Mouse (Mus musculus) forebrain, embryonic 12.5 days (tissue): ENCODE data around the gene Slc27a3. TPM values are rescaled to one million over a fixed set of nuclear protein-coding genes. Genes with fewer than 3 reads are reported as not detected.
A peak's percentile ranks its signal among the peaks of the same experiment; 100 is the strongest.

Source experiments
- ATAC-seq: fragments of 200-750 bp; cut with Nextera tagmentation; 2 replicates; pipeline ENCODE4 v1.8.0; 2017; ENCODE audit warnings: moderate TSS enrichment; ENCODE audit not compliant: low FRiP score
- H3K27ac ChIP-seq: fragments of 300-500 bp; sonication (generic); 2 replicates; pipeline ENCODE4 v1.5.1; 2016; ENCODE audit warnings: mild to moderate bottlenecking
- H3K27me3 ChIP-seq: fragments of 300-500 bp; sonication (generic); 2 replicates; pipeline ENCODE4 v1.6.1; 2016; ENCODE audit warnings: mild to moderate bottlenecking
- H3K36me3 ChIP-seq: fragments of 300-500 bp; sonication (generic); replicated peaks from 2 replicates; pipeline ENCODE4 v1.6.1; 2016; ENCODE audit warnings: mild to moderate bottlenecking
- H3K4me1 ChIP-seq: fragments of 300-500 bp; sonication (generic); 2 replicates; pipeline ENCODE4 v1.6.1; 2016
- H3K4me2 ChIP-seq: fragments of 300-500 bp; sonication (generic); 2 replicates; pipeline ENCODE4 v1.6.1; 2016; ENCODE audit warnings: mild to moderate bottlenecking, moderate library complexity
- H3K4me3 ChIP-seq: fragments of 300-500 bp; sonication (generic); replicated peaks from 2 replicates; pipeline ENCODE4 v1.5.1; 2016; ENCODE audit warnings: mild to moderate bottlenecking
- H3K9ac ChIP-seq: fragments of 300-500 bp; sonication (generic); 2 replicates; pipeline ENCODE4 v1.6.1; 2016; ENCODE audit warnings: mild to moderate bottlenecking
- H3K9me3 ChIP-seq: fragments of 300-500 bp; sonication (generic); 2 replicates; pipeline ENCODE4 v1.6.1; 2016
- WGBS: fragments of 180-500 bp; shearing (Covaris S2); methylation state at CpG from one replicate; pipeline ENCODE4 v1.1.7; 2016; 5-methylcytosine and 5-hydroxymethylcytosine counted together
- polyA plus RNA-seq: library from polyadenylated mRNA; unstranded; fragments of >200 nt; fragmentation: Nextera tagmentation; extraction: Ambion mirVana; gene quantifications from 2 replicates; pipeline ENCODE4 v1.2.1, GENCODE M21; 2016

Slc27a3 gene
- polyA plus RNA-seq, 1 experiment from 2014 or later, result 18.3 TPM

DNA sequence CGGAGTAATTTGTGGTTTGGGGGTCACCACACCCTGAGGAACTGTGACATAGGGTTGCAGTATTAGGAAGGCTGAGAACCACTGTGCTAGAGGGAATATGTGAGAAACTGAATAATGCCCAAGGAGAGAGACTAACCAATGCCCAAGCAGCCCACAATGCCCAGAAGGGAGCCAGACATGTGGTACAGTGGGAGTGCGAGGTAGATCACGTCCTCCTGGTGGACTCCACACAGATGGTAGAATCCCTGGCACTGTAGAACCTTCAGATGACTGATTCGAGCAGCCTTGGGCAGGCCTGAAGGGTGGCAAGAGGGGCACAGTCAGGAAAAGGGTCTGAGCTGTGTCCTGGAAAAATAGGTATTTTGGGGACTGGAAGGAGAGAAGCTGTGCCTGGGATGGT is 1.5 kb downstream of the Slc27a3 start:
- no peak for ATAC-seq
- peaks cover 34% of the 10 kb centered on the region for H3K36me3 ChIP-seq
- H3K4me3 ChIP-seq, result peak overlapping the region; percentile 64; the same call in 1 of the 2 replicates
- 0 out of 2 replicates have a peak overlapping the region, but pooled peaks have one; percentile 89 for H3K27ac ChIP-seq
- H3K9me3 ChIP-seq, result no peaks in the 10 kb centered on the region
- H3K9ac ChIP-seq, result peak overlapping the region; percentile 74; the same call in 1 of the 2 replicates
- H3K4me2 ChIP-seq, result peak overlapping the region; percentile 95
- 84% methylated on average over 4 of the region's 4 CpGs for WGBS
- 0 out of 2 replicates have a peak, but pooled peaks cover 9% of the 10 kb centered on the region for H3K27me3 ChIP-seq
- H3K4me1 ChIP-seq, result peaks cover 31% of the 10 kb centered on the region

DNA sequence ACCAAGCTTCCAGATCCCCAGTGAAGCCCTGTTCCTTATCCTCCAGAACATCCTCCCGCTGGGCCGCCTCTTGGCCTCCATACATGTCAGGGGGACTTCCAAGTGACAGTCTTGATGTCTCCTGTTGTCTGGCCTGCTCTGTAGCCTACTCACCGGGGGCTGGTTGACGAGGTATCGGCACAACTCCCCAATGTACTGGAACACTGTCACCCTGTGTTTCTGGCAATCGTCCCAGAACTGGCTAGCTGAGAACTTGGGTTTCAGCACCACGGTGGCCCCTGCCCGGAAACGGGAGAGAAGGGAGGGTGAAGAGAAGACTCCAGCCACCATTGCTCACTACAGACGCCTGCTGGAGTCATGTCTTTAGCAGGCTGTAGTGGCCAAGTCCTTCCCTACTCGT is 2.3 kb downstream of the Slc27a3 start:
- Histone ChIP-seq H3K9me3 (no peaks in the 10 kb centered on the region), H3K27ac (no peak overlapping the region), H3K4me2 (0 out of 2 replicates have a peak overlapping the region, but pooled peaks have one; percentile 1), H3K27me3 (0 out of 2 replicates have a peak, but pooled peaks cover 9% of the 10 kb centered on the region), H3K4me3 (no peak overlapping the region), H3K9ac (0 out of 2 replicates have a peak overlapping the region, but pooled peaks have one; percentile 1), H3K36me3 (peaks cover 27% of the 10 kb centered on the region), H3K4me1 (peaks cover 31% of the 10 kb centered on the region)
- no peak for ATAC-seq
- WGBS, result 73% methylated on average over 11 of the region's 11 CpGs

- Histone ChIP-seq H3K27me3 (0 out of 2 replicates have a peak, but pooled peaks cover 9% of the 10 kb centered on the region), H3K4me2 (no peak overlapping the region), H3K36me3 (peaks cover 20% of the 10 kb centered on the region), H3K9me3 (no peaks in the 10 kb centered on the region), H3K4me3 (no peak overlapping the region), H3K27ac (no peak overlapping the region), H3K4me1 (peaks cover 31% of the 10 kb centered on the region), H3K9ac (no peak overlapping the region)
- ATAC-seq, result no peak
- 91% methylated on average over 10 of the region's 10 CpGs for WGBS
These were observed 2.9 kb downstream of the Slc27a3 start for GRCm38 (mm10) chr3:90386817-90387216.

- 85% methylated on average over 7 of the region's 7 CpGs for WGBS
- H3K27me3 ChIP-seq, result 0 out of 2 replicates have a peak, but pooled peaks cover 6% of the 10 kb centered on the region
- no peak for ATAC-seq
- H3K9ac ChIP-seq, result no peak overlapping the region
- peaks cover 8% of the 10 kb centered on the region for H3K36me3 ChIP-seq
- H3K27ac ChIP-seq, result no peak overlapping the region
- H3K9me3 ChIP-seq, result no peaks in the 10 kb centered on the region
- no peak overlapping the region for H3K4me2 ChIP-seq
- peaks cover 23% of the 10 kb centered on the region for H3K4me1 ChIP-seq
- no peak overlapping the region for H3K4me3 ChIP-seq
These were observed 4.8 kb downstream of the Slc27a3 start for GRCm38 (mm10) chr3:90384851-90385375.

DNA sequence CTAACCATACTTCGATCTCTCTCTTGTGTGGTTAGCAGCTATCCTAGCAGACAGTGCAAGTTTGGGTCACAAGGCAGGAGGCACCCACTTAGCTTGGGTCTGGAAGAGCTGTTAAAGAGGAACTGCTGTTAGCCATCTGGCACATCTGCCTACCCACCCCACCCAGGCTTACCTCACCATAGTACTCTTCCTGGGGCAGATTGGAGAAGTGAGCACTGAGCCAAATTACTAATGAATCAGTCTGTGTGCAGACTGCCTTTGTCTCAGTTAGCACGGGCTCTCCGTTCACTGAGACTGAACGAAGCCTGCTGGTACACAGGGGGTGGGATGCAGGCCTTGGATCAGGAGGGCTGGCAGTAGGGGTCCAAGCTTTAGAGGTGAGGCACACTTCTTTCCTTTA is 6.0 kb downstream of the Slc27a3 start:
- Histone ChIP-seq H3K4me2 (no peak overlapping the region), H3K4me3 (no peak overlapping the region), H3K9ac (no peak overlapping the region), H3K27me3 (0 out of 2 replicates have a peak, but pooled peaks cover 3% of the 10 kb centered on the region), H3K27ac (peak overlapping the region; percentile 37; the same call in 1 of the 2 replicates), H3K4me1 (peaks cover 13% of the 10 kb centered on the region), H3K36me3 (peaks cover 8% of the 10 kb centered on the region), H3K9me3 (no peaks in the 10 kb centered on the region)
- no peak for ATAC-seq
- WGBS, result 72% methylated on average over 4 of the region's 4 CpGs

- Histone ChIP-seq H3K9ac (no peak overlapping the region), H3K4me3 (no peak overlapping the region), H3K4me1 (0 out of 2 replicates have a peak, but pooled peaks cover 2% of the 10 kb centered on the region), H3K9me3 (no peaks in the 10 kb centered on the region), H3K27ac (no peak overlapping the region), H3K27me3 (no peaks in the 10 kb centered on the region), H3K4me2 (no peak overlapping the region), H3K36me3 (peaks cover 8% of the 10 kb centered on the region)
- ATAC-seq, result no peak
- WGBS, result 74% methylated on average over 11 of the region's 11 CpGs
These were observed 8.0 kb downstream of the Slc27a3 start for GRCm38 (mm10) chr3:90381727-90382126.

DNA sequence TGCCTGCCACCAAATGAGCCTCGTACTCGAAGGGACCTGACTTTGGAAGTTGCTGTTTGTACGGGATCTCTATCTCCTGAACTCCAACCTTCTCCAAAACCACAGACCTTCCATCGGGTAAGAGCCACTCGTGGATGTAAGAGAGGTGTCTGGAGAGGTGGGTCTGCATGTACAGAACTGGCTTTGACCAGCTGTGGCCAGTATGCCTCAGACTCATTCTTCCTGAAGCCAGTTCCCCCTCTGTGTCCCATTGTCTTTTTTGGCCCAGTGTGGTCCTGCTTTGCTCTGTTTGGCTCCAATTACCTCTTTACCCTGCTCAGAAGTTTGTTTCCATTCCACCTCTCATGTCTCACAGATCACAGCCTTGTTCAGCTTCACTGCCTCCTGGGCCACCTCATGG is 11.2 kb downstream of the Slc27a3 start:
- Histone ChIP-seq H3K4me2 (no peak overlapping the region), H3K27ac (no peak overlapping the region), H3K36me3 (no peaks in the 10 kb centered on the region), H3K9ac (no peak overlapping the region), H3K9me3 (no peaks in the 10 kb centered on the region), H3K4me1 (peaks cover 8% of the 10 kb centered on the region; the same call in 1 of the 2 replicates), H3K4me3 (no peak overlapping the region), H3K27me3 (no peaks in the 10 kb centered on the region)
- ATAC-seq, result no peak
- WGBS, result 84% methylated on average over 5 of the region's 5 CpGs

GRCm38 (mm10) chr3:90376247-90376585 is 13.5 kb downstream of the Slc27a3 start:
- Histone ChIP-seq H3K36me3 (no peaks in the 10 kb centered on the region), H3K9ac (no peak overlapping the region), H3K9me3 (no peaks in the 10 kb centered on the region), H3K4me1 (peaks cover 8% of the 10 kb centered on the region; the same call in 1 of the 2 replicates), H3K4me3 (no peak overlapping the region), H3K4me2 (no peak overlapping the region), H3K27ac (no peak overlapping the region), H3K27me3 (no peaks in the 10 kb centered on the region)
- ATAC-seq, result no peak
- 75% methylated on average over 1 of the region's 1 CpGs for WGBS

- Histone ChIP-seq H3K4me1 (peaks cover 8% of the 10 kb centered on the region; the same call in 1 of the 2 replicates), H3K4me3 (no peak overlapping the region), H3K27ac (no peak overlapping the region), H3K27me3 (no peaks in the 10 kb centered on the region), H3K9me3 (no peaks in the 10 kb centered on the region), H3K9ac (no peak overlapping the region), H3K36me3 (no peaks in the 10 kb centered on the region), H3K4me2 (no peak overlapping the region)
- WGBS, result 49% methylated on average over 3 of the region's 3 CpGs
- ATAC-seq, result no peak
These were observed 14.0 kb downstream of the Slc27a3 start for GRCm38 (mm10) chr3:90375562-90376246.

GRCm38 (mm10) chr3:90374368-90374767 is 15.4 kb downstream of the Slc27a3 start:
- Histone ChIP-seq H3K36me3 (no peaks in the 10 kb centered on the region), H3K4me1 (peaks cover 8% of the 10 kb centered on the region; the same call in 1 of the 2 replicates), H3K9me3 (no peaks in the 10 kb centered on the region), H3K4me2 (no peak overlapping the region), H3K27me3 (no peaks in the 10 kb centered on the region), H3K27ac (no peak overlapping the region), H3K4me3 (no peak overlapping the region), H3K9ac (no peak overlapping the region)
- 87% methylated on average over 4 of the region's 4 CpGs for WGBS
- ATAC-seq, result no peak

- no peak overlapping the region for H3K9ac ChIP-seq
- no peak overlapping the region for H3K4me3 ChIP-seq
- H3K4me2 ChIP-seq, result no peak overlapping the region
- no peaks in the 10 kb centered on the region for H3K36me3 ChIP-seq
- 31% methylated on average over 4 of the region's 4 CpGs for WGBS
- H3K27me3 ChIP-seq, result no peaks in the 10 kb centered on the region
- no peaks in the 10 kb centered on the region for H3K9me3 ChIP-seq
- ATAC-seq, result peak; percentile 60; the same call in 1 of the 2 replicates
- H3K27ac ChIP-seq, result no peak overlapping the region
- H3K4me1 ChIP-seq, result peaks cover 8% of the 10 kb centered on the region; the same call in 1 of the 2 replicates
These were observed 16.2 kb downstream of the Slc27a3 start for GRCm38 (mm10) chr3:90373432-90374028.

DNA sequence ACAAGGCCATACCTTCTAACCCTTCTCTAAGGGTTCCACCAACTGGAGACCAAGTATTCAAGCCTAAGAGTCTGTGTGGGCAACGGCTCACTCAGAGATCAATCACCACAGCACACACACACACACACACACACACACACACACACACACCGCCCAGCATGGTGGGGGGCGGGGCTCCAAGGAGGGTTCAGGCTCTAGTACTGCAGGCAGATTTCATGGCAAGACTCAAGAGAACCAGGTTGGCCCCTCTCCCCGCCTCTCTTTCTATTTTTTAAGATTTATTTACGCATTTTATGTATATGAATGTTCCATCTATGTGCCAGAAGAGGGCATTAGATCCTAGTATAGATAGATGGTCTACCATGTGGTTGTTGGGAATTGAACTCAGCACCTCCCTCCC is 16.9 kb downstream of the Slc27a3 start:
- no peak for ATAC-seq
- no peak overlapping the region for H3K4me2 ChIP-seq
- peaks cover 8% of the 10 kb centered on the region; the same call in 1 of the 2 replicates for H3K4me1 ChIP-seq
- WGBS, result 73% methylated on average over 5 of the region's 5 CpGs
- no peak overlapping the region for H3K4me3 ChIP-seq
- no peak overlapping the region for H3K27ac ChIP-seq
- no peak overlapping the region for H3K9ac ChIP-seq
- no peaks in the 10 kb centered on the region for H3K36me3 ChIP-seq
- H3K9me3 ChIP-seq, result no peaks in the 10 kb centered on the region
- H3K27me3 ChIP-seq, result no peaks in the 10 kb centered on the region
